Mouse (Mus musculus): ENCODE measurements around the gene Cib4. TPM values are rescaled to one million over a fixed set of nuclear protein-coding genes. Genes with fewer than 3 reads are reported as not detected.

Cib4 gene
- not detected in 2 replicates for polyA plus RNA-seq (2012; ENCODE audit: insufficient read depth, insufficient read length, low replicate concordance, missing spikeins)

DNA sequence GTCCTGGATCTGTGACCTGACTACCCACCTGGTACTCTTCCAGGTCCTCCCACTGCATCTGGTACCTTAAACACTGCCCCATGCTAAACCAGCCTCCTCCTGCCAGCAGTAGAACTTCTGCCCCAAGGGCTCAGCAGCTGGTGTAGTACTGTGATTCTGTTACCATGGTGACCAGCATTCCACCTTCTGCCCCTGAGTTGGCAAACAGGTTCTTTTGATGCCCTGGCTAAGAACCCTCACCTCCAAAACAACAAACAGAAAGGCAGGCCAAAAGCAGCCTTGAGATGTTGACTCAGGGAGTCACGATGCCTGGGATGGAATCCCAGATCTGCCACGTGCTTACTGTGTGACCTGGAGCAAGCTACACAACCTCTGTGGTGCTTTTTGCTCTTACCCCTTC, at the start of gene Cib4:
Gene Cib4 (minus strand): TSS at position 139 of the 400 bp plus-strand sequence.
- Histone ChIP-seq H3K4me3 (ENCODE audit: insufficient read depth, low read depth, low read length) (no peak within 1 kb of the TSS), H3K4me1 (ENCODE audit: control insufficient read depth, insufficient read depth, low read length) (0 out of 2 replicates have a peak, but pooled peaks cover 4% of the 10 kb centered on the region), H3K27ac (ENCODE audit: insufficient read depth, low read depth, low read length) (no peak within 1 kb of the TSS)
- TF ChIP-seq POLR2A (IDR thresholded peaks at IDR 0.05; ENCODE audit: insufficient read depth, low read depth, low read length) (no peak), CTCF (IDR thresholded peaks at IDR 0.05; ENCODE audit: insufficient read depth, low read depth, low read length) (no peak)
- WGBS = 71% methylated on average over 2 of the region's 2 CpGs

DNA sequence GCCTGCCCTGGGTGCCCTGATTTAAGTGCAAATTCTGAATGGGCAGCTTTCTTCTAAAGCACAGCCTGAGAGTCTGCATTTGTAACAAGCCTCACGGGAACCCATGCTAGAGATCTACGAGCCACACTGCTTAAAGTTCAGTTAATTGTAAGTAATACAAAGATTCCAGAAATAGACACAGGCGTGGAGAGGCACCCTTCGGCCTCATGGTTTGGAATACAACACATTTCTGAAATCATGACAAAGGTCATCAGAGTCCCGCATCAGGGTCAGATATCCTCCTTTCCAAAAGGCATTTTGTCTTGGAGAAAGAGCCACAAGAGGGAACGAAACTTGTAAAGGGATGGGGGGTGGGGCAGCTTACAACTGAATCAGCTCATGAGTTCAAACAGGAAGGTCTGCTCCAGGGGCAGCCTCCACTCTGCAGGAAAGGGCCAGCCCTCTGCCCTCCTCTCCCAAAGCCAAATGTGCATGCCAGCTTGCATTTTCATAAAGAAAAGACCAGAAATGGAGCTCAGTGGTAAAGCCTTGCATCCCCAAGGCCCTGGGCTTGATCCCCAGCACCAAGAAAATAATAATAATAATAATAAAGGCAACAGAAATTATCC, 49.4 kb upstream of the Cib4 start:
- peaks cover 57% of the 10 kb centered on the region for H3K4me1 ChIP-seq (ENCODE audit: control insufficient read depth, insufficient read depth, low read length)
- 41% methylated on average over 6 of the region's 6 CpGs for WGBS
- no peak overlapping the region for H3K27ac ChIP-seq (ENCODE audit: insufficient read depth, low read depth, low read length)
- no peak overlapping the region for H3K4me3 ChIP-seq (ENCODE audit: insufficient read depth, low read depth, low read length)
- TF ChIP-seq CTCF (IDR thresholded peaks at IDR 0.05; ENCODE audit: insufficient read depth, low read depth, low read length) = no peak
- TF ChIP-seq POLR2A (IDR thresholded peaks at IDR 0.05; ENCODE audit: insufficient read depth, low read depth, low read length) = no peak

DNA sequence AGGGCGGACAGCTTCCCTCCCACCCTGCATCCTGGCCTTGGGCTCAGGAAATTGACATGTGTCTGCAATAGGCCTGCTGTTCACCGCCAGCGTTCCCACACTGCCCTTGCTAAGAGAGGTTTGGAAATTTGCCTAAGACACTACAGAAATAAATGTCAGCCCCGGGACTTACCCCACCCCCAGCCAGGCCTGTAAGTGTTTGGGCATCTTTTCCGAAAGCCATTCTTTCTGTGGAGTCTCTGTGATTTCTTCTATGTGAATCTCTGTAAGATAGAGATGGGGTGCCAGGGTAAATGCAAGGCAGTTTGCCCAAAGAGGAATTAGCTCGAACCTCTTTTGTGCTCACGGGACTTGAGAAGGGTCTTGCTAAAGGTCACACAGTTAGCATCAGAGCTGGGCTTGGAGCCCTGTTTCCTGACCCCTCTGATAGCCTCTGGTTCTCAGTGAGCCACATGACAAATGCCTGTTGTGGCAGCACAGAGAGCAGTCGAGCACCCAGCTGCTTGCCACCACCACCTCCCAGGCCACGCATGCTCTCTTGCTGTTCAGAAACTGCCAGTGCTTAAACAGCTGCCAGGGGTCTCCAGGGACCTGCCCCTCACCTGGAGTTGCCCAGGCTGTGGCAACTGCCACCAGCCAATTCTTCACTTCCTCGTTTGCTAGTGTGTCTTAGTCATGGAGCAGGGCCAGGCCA, 48.3 kb upstream of the Cib4 start:
- TF ChIP-seq CTCF (IDR thresholded peaks at IDR 0.05; ENCODE audit: insufficient read depth, low read depth, low read length) (no peak), POLR2A (IDR thresholded peaks at IDR 0.05; ENCODE audit: insufficient read depth, low read depth, low read length) (no peak)
- no peak overlapping the region for H3K4me3 ChIP-seq (ENCODE audit: insufficient read depth, low read depth, low read length)
- peaks cover 65% of the 10 kb centered on the region for H3K4me1 ChIP-seq (ENCODE audit: control insufficient read depth, insufficient read depth, low read length)
- H3K27ac ChIP-seq (ENCODE audit: insufficient read depth, low read depth, low read length) = 0 out of 2 replicates have a peak overlapping the region, but pooled peaks have one; percentile 38
- WGBS = 30% methylated on average over 10 of the region's 10 CpGs

DNA sequence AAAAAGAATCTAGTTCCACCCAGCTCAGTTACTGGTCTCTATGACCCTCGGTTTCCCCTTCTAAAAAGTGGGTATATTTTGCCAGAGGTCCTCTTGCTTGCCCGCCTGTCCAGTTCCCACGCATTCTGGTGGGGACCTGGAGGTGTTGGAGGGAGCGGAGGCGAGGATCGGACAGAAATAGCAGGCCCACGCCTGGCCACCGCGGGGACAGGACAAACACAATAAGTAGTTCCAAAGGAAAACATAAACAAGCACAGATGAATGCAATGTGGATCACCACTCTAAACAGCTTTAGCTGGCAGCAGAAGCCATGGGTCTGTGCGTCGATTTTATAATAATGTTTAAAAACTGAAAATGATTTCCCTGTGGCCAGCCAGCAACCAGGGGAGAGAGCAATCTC, 47.7 kb upstream of the Cib4 start:
- Histone ChIP-seq H3K4me1 (ENCODE audit: control insufficient read depth, insufficient read depth, low read length) (peaks cover 67% of the 10 kb centered on the region), H3K4me3 (ENCODE audit: insufficient read depth, low read depth, low read length) (no peak overlapping the region), H3K27ac (ENCODE audit: insufficient read depth, low read depth, low read length) (0 out of 2 replicates have a peak overlapping the region, but pooled peaks have one; percentile 38)
- no peak for TF ChIP-seq POLR2A (IDR thresholded peaks at IDR 0.05; ENCODE audit: insufficient read depth, low read depth, low read length)
- no peak for TF ChIP-seq CTCF (IDR thresholded peaks at IDR 0.05; ENCODE audit: insufficient read depth, low read depth, low read length)
- WGBS = 64% methylated on average over 11 of the region's 11 CpGs

DNA sequence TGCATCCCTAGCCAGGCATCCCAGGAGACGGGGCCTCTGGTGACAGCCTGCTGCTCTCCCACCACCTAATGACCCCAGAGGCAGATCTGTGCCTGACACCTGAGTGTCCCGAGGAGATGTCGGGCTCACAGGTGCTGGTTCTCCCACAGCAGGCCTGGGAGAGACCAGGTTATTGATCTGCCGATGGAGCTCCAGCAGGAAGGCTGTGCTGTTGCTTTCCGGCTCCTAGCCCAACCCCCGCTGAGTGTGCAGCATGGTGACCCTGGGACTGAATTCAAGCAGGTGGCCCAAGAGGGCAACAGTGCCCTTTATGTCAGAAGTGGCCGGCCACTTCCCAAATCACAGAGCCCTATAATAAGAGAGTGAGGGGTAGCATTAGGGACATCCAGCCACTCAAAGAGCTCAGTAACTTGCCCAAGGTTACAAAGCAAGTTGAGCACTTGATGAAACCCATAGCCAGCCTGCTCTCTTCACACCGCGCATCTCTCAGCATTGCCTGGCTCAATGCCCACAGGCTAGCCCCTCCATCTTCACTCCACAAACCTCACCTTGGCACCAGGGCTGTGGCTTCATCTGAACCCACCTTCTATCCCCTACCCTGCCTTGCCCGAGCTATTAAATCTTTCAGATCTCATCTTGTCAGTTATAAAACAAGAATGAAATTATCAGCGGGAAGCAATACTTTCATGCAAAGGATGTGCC, 46.8 kb upstream of the Cib4 start:
- Histone ChIP-seq H3K4me1 (ENCODE audit: control insufficient read depth, insufficient read depth, low read length) (peaks cover 71% of the 10 kb centered on the region), H3K4me3 (ENCODE audit: insufficient read depth, low read depth, low read length) (no peak overlapping the region), H3K27ac (ENCODE audit: insufficient read depth, low read depth, low read length) (peak overlapping the region; percentile 64; the same call in 1 of the 2 replicates)
- WGBS = 82% methylated on average over 11 of the region's 11 CpGs
- TF ChIP-seq POLR2A (IDR thresholded peaks at IDR 0.05; ENCODE audit: insufficient read depth, low read depth, low read length) (no peak), CTCF (IDR thresholded peaks at IDR 0.05; ENCODE audit: insufficient read depth, low read depth, low read length) (no peak)

DNA sequence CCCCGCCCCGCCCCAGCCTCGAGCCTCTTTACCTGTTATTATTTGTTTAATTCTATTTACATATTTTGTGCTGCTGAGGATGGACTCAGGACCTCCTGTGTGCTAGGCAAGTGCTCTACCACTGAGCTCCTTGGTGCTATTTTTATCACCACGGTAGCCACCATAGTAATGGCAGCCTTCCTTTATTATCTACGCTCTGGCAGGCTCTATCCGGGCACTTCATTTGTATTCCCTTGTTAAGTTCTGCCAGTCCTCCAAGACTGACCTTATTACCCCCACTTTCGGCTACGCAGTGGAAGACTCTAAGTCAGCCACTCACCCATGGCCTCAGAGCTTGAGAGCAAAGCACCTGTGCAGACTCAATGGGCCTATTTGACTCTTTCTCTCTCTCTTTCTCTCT, 46.1 kb upstream of the Cib4 start:
- H3K4me3 ChIP-seq (ENCODE audit: insufficient read depth, low read depth, low read length) = 0 out of 2 replicates have a peak overlapping the region, but pooled peaks have one; percentile 5
- TF ChIP-seq CTCF (IDR thresholded peaks at IDR 0.05; ENCODE audit: insufficient read depth, low read depth, low read length) = no peak
- 56% methylated on average over 8 of the region's 8 CpGs for WGBS

DNA sequence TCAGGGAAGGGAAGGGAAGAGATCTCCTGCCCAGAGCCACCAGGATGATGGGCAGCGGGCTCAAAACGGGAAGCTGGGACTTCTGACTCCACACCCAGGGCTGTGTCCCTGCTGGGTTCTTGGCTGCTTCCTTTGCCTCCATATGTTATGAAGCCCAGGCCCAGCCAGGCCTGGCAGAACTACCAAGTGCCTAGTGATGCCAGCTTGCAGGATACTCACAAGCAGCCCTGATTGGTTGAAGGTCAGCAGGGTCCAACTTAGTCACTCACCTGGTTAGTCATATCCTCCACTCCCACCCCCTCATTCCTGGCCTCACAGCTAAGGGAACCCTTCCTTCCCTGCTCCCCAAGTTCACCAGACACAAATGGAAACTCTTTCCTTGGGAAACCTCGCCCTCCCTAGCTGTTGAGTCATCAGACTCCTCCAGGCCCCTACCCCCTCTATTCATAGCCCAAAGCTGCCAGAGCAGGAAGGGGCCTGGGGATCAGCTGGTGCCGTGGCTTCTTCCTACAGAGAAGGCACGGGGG, 45.6 kb upstream of the Cib4 start:
- Histone ChIP-seq H3K4me3 (ENCODE audit: insufficient read depth, low read depth, low read length) (0 out of 2 replicates have a peak overlapping the region, but pooled peaks have one; percentile 5), H3K27ac (ENCODE audit: insufficient read depth, low read depth, low read length) (peak overlapping the region; percentile 77), H3K4me1 (ENCODE audit: control insufficient read depth, insufficient read depth, low read length) (peaks cover 74% of the 10 kb centered on the region)
- TF ChIP-seq POLR2A (IDR thresholded peaks at IDR 0.05; ENCODE audit: insufficient read depth, low read depth, low read length) (no peak), CTCF (IDR thresholded peaks at IDR 0.05; ENCODE audit: insufficient read depth, low read depth, low read length) (no peak)
- WGBS = 43% methylated on average over 5 of the region's 5 CpGs

More for the DNA sequence above, 46.1 kb upstream of the Cib4 start:
- peak overlapping the region; percentile 64; the same call in 1 of the 2 replicates for H3K27ac ChIP-seq (ENCODE audit: insufficient read depth, low read depth, low read length)
- H3K4me1 ChIP-seq (ENCODE audit: control insufficient read depth, insufficient read depth, low read length) = peaks cover 77% of the 10 kb centered on the region

DNA sequence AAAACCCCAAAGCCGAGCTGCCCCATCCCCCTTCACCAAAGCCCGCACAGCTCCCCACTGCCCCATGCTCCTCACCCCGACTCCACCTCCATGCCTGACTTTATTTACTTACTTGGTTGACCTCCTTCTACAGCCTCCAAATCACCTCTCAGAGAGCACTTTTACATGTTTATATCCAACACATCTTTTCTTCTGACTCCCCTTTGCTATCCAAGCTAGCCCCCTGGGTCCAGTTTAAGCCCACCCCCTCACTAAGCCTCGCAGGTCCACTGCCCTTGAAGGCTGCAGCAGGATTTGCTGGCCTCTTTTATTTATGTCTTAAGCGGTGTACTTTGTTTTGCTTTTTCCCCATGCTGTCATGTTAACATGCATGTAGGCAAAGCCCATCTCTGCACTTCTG, 44.6 kb upstream of the Cib4 start:
- H3K27ac ChIP-seq (ENCODE audit: insufficient read depth, low read depth, low read length) = peak overlapping the region; percentile 77; the same call in 1 of the 2 replicates
- H3K4me3 ChIP-seq (ENCODE audit: insufficient read depth, low read depth, low read length) = no peak overlapping the region; the same call in 1 of the 2 replicates
- WGBS = 85% methylated on average over 5 of the region's 5 CpGs
- TF ChIP-seq POLR2A (IDR thresholded peaks at IDR 0.05; ENCODE audit: insufficient read depth, low read depth, low read length) (no peak), CTCF (IDR thresholded peaks at IDR 0.05; ENCODE audit: insufficient read depth, low read depth, low read length) (no peak)
- peaks cover 70% of the 10 kb centered on the region for H3K4me1 ChIP-seq (ENCODE audit: control insufficient read depth, insufficient read depth, low read length)

All from olfactory bulb, adult 2 months (tissue).